Comparison of ENCODE assay signal across 9 mouse cellular contexts in genomic region chr5:24601071-24601835, GRCm38 (mm10). TPM values are rescaled to one million over a fixed set of nuclear protein-coding genes. Genes with fewer than 3 reads are reported as not detected.
A peak's percentile ranks its signal among the peaks of the same experiment; 100 is the strongest.
DNase-seq lines count a peak whose midpoint lies in the region; ATAC-seq and TF ChIP-seq lines count a peak whose summit lies in the region.
"Had no signal": no experiment of that assay in that cellular context is flagged by ENCODE, and none has a peak within 500 bp of the region (broad histone marks: within the 10 kb centered on the region; RNA-seq: fewer than 3 reads in every experiment).

No protein-coding gene starts in this region.

- H3K27ac ChIP-seq in heart, embryonic 10.5 days = peak overlapping the region; percentile 99
- H3K27ac ChIP-seq in embryonic fibroblast, embryonic 13.5 days (ENCODE audit: insufficient read depth, low read length) = peak overlapping the region; percentile 93
- H3K27ac ChIP-seq in intestine, postnatal 0 days (ENCODE audit: low read depth, low read length) = peak overlapping the region; percentile 89; the same call in 1 of the 2 replicates
- peak overlapping the region; percentile 99 for H3K27ac ChIP-seq in neural tube, embryonic 13.5 days (replicated peaks)

- no peak for DNase-seq in heart, embryonic 10.5 days (ENCODE audit: low spot score)
- DNase-seq in heart, adult 18-20 months = no peak
- DNase-seq in layer of hippocampus, adult 11-12 months (ENCODE audit: low spot score) = no peak

- WGBS in heart, embryonic 10.5 days = under 1% methylated on average over 33 of the region's 33 CpGs
- WGBS in intestine, postnatal 0 days = 4% methylated on average over 30 of the region's 33 CpGs
- under 1% methylated on average over 33 of the region's 33 CpGs for WGBS in neural tube, embryonic 13.5 days

- no peak for TF ChIP-seq POLR2A in embryonic fibroblast, embryonic 13.5 days (IDR thresholded peaks at IDR 0.05; ENCODE audit: low read depth, low read length)

- H3K36me3 ChIP-seq in heart, embryonic 10.5 days = peaks cover 8% of the 10 kb centered on the region; the same call in 1 of the 2 replicates
- H3K36me3 ChIP-seq in E14TG2a.4 (ENCODE audit: insufficient read depth, low read length) = no peaks in the 10 kb centered on the region
- H3K36me3 ChIP-seq in intestine, postnatal 0 days (ENCODE audit: control insufficient read depth, insufficient read depth) = no peaks in the 10 kb centered on the region
- no peaks in the 10 kb centered on the region for H3K36me3 ChIP-seq in neural tube, embryonic 13.5 days

- no peak for TF ChIP-seq CTCF in E14TG2a.4 (conservative IDR thresholded peaks at IDR 0.05; ENCODE audit: low read length)
- no peak for TF ChIP-seq CTCF in embryonic fibroblast, embryonic 13.5 days (IDR thresholded peaks at IDR 0.05; ENCODE audit: borderline replicate concordance, insufficient read depth, low read length)
- no peak for TF ChIP-seq CTCF in intestine, postnatal 0 days (IDR thresholded peaks at IDR 0.05; ENCODE audit: low read depth)

- peaks cover 92% of the 10 kb centered on the region for H3K4me1 ChIP-seq in heart, embryonic 10.5 days
- H3K4me1 ChIP-seq in E14TG2a.4 (replicated peaks; ENCODE audit: low read depth, low read length) = peaks cover 80% of the 10 kb centered on the region
- H3K4me1 ChIP-seq in embryonic fibroblast, embryonic 13.5 days (ENCODE audit: control insufficient read depth, insufficient read depth, low read length) = peaks cover 5% of the 10 kb centered on the region; the same call in 1 of the 2 replicates
- peaks cover 3% of the 10 kb centered on the region; the same call in 1 of the 2 replicates for H3K4me1 ChIP-seq in intestine, postnatal 0 days (replicated peaks; ENCODE audit: control insufficient read depth, insufficient read depth, low read length)
- peaks cover 92% of the 10 kb centered on the region for H3K4me1 ChIP-seq in neural tube, embryonic 13.5 days (replicated peaks)

- H3K27me3 ChIP-seq in heart, embryonic 10.5 days (ENCODE audit: insufficient read depth, poor library complexity, severe bottlenecking) = peaks cover 29% of the 10 kb centered on the region; the same call in 1 of the 2 replicates
- peaks cover 78% of the 10 kb centered on the region for H3K27me3 ChIP-seq in E14TG2a.4 (ENCODE audit: insufficient read depth, low read length)
- H3K27me3 ChIP-seq in intestine, postnatal 0 days (replicated peaks; ENCODE audit: control insufficient read depth, insufficient read depth, low read length) = peaks cover 28% of the 10 kb centered on the region
- H3K27me3 ChIP-seq in neural tube, embryonic 13.5 days = no peaks in the 10 kb centered on the region

- no peaks in the 10 kb centered on the region for H3K9me3 ChIP-seq in heart, embryonic 10.5 days
- no peaks in the 10 kb centered on the region for H3K9me3 ChIP-seq in E14TG2a.4 (ENCODE audit: low read length)
- H3K9me3 ChIP-seq in intestine, postnatal 0 days (ENCODE audit: control insufficient read depth) = no peaks in the 10 kb centered on the region
- H3K9me3 ChIP-seq in neural tube, embryonic 13.5 days = no peaks in the 10 kb centered on the region

- H3K9ac ChIP-seq in intestine, postnatal 0 days (ENCODE audit: low read depth, low read length) = peak overlapping the region; percentile 62
- H3K9ac ChIP-seq in neural tube, embryonic 13.5 days = peak overlapping the region; percentile 97

- H3K4me2 ChIP-seq in intestine, postnatal 0 days (replicated peaks; ENCODE audit: low read depth) = peak overlapping the region; percentile 96
- peak overlapping the region; percentile 89 for H3K4me2 ChIP-seq in neural tube, embryonic 13.5 days

- peak overlapping the region; percentile 83 for H3K4me3 ChIP-seq in heart, embryonic 10.5 days
- peak overlapping the region; percentile 79 for H3K4me3 ChIP-seq in E14TG2a.4 (replicated peaks; ENCODE audit: low read length)
- H3K4me3 ChIP-seq in embryonic fibroblast, embryonic 13.5 days (ENCODE audit: insufficient read depth, low read length) = peak overlapping the region; percentile 66
- peak overlapping the region; percentile 62 for H3K4me3 ChIP-seq in intestine, postnatal 0 days (ENCODE audit: low read depth, low read length)
- H3K4me3 ChIP-seq in neural tube, embryonic 13.5 days = peak overlapping the region; percentile 60

- no peak for ATAC-seq in intestine, postnatal 0 days
- no peak for ATAC-seq in neural tube, embryonic 13.5 days (ENCODE audit: low read depth)
- no peak for ATAC-seq in monocyte, adult 5-6 weeks (replicated peaks; ENCODE audit: insufficient number of reproducible peaks, low FRiP score, low TSS enrichment, poor library complexity, severe bottlenecking)

RNA-seq across cellular contexts. Expression of gene Chpf2, which starts 14.7 kb away (rescaled TPM):
- polyA plus RNA-seq in heart, embryonic 10.5 days (2016; fragmentation: Nextera tagmentation; extraction: Ambion mirVana) = 19.1 and 22.8 TPM in 2 replicates
- 1 to 10 TPM; 5.8 to 6.9 TPM for total RNA-seq in heart, adult 18-20 months (2021)
- polyA plus RNA-seq in embryonic fibroblast, embryonic 13.5 days (2011; ENCODE audit: insufficient read length, low read depth, missing spikeins) = 45.5 and 54.6 TPM in 2 replicates
- 23.5 and 24.4 TPM in 2 replicates for polyA plus RNA-seq in intestine, postnatal 0 days (2015; fragmentation: Nextera tagmentation; extraction: Ambion mirVana)
- polyA plus RNA-seq in neural tube, embryonic 13.5 days (2015; fragmentation: Nextera tagmentation; extraction: Ambion mirVana) = 19.1 and 19.9 TPM in 2 replicates
- total RNA-seq in monocyte, adult 5-6 weeks (2017) = 13.2 to 33.8 TPM (median 15.2 TPM) in 3 replicates

RNA-seq across cellular contexts. Expression of gene Smarcd3, which starts 23.0 kb away (rescaled TPM):
- 73.7 and 92.1 TPM in 2 replicates for polyA plus RNA-seq in heart, embryonic 10.5 days (2016; fragmentation: Nextera tagmentation; extraction: Ambion mirVana)
- 10 to 100 TPM; 56.5 to 59.8 TPM for total RNA-seq in heart, adult 18-20 months (2021)
- polyA plus RNA-seq in embryonic fibroblast, embryonic 13.5 days (2011; ENCODE audit: insufficient read length, low read depth, missing spikeins) = 22.9 and 27.8 TPM in 2 replicates
- 6.6 and 6.8 TPM in 2 replicates for polyA plus RNA-seq in intestine, postnatal 0 days (2015; fragmentation: Nextera tagmentation; extraction: Ambion mirVana)
- polyA plus RNA-seq in neural tube, embryonic 13.5 days (2015; fragmentation: Nextera tagmentation; extraction: Ambion mirVana) = 91.1 and 99.2 TPM in 2 replicates
- 1.3 to 8.1 TPM (median 3.0 TPM) in 3 replicates for total RNA-seq in monocyte, adult 5-6 weeks (2017)

RNA-seq across cellular contexts. Expression of gene Abcf2, which starts 24.0 kb away (rescaled TPM):
- polyA plus RNA-seq in heart, embryonic 10.5 days (2016; fragmentation: Nextera tagmentation; extraction: Ambion mirVana) = 107 and 126 TPM in 2 replicates
- 10 to 100 TPM; 53.5 to 54.9 TPM for total RNA-seq in heart, adult 18-20 months (2021)
- polyA plus RNA-seq in embryonic fibroblast, embryonic 13.5 days (2011; ENCODE audit: insufficient read length, low read depth, missing spikeins) = 69.3 and 73.4 TPM in 2 replicates
- polyA plus RNA-seq in intestine, postnatal 0 days (2015; fragmentation: Nextera tagmentation; extraction: Ambion mirVana) = 40.1 and 40.5 TPM in 2 replicates
- 91.2 and 99.1 TPM in 2 replicates for polyA plus RNA-seq in neural tube, embryonic 13.5 days (2015; fragmentation: Nextera tagmentation; extraction: Ambion mirVana)
- 33.8 to 45.3 TPM (median 42.1 TPM) in 3 replicates for total RNA-seq in monocyte, adult 5-6 weeks (2017)

RNA-seq across cellular contexts. Expression of gene 4931409K22Rik, which starts 44.6 kb away (rescaled TPM):
- 0.06 and 0.09 TPM in 2 replicates for polyA plus RNA-seq in heart, embryonic 10.5 days (2016; fragmentation: Nextera tagmentation; extraction: Ambion mirVana)
- not detected for total RNA-seq in heart, adult 18-20 months (2021)
- polyA plus RNA-seq in embryonic fibroblast, embryonic 13.5 days (2011; ENCODE audit: insufficient read length, low read depth, missing spikeins) = not detected in 2 replicates
- polyA plus RNA-seq in intestine, postnatal 0 days (2015; fragmentation: Nextera tagmentation; extraction: Ambion mirVana) = not detected in 2 replicates
- polyA plus RNA-seq in neural tube, embryonic 13.5 days (2015; fragmentation: Nextera tagmentation; extraction: Ambion mirVana) = 0.08 and 0.17 TPM in 2 replicates
- not detected in 3 replicates for total RNA-seq in monocyte, adult 5-6 weeks (2017)
- total RNA-seq: adrenal gland, adult 18-20 months had no signal
